Mouse (Mus musculus): Measurements from ENCODE around the gene Dcaf8. TPM values are rescaled to one million over a fixed set of nuclear protein-coding genes. Genes with fewer than 3 reads are reported as not detected.

The Dcaf8 gene
- 49.7 and 59.1 TPM in 2 replicates for polyA plus RNA-seq (2021; fragmentation: Nextera tagmentation)
- long read RNA-seq, experiment 1, full-length matches to known transcripts = 91 of 159 reads
- long read RNA-seq, experiment 1, partial matches to known transcripts = 55 of 159 reads
- long read RNA-seq, experiment 1, other reads (novel, unspliced or antisense) = 13 of 159 reads
- long read RNA-seq, experiment 2, full-length matches to known transcripts = 620 of 722 reads
- long read RNA-seq, experiment 2, partial matches to known transcripts = 33 of 722 reads
- long read RNA-seq, experiment 2, other reads (novel, unspliced or antisense) = 69 of 722 reads

DNA sequence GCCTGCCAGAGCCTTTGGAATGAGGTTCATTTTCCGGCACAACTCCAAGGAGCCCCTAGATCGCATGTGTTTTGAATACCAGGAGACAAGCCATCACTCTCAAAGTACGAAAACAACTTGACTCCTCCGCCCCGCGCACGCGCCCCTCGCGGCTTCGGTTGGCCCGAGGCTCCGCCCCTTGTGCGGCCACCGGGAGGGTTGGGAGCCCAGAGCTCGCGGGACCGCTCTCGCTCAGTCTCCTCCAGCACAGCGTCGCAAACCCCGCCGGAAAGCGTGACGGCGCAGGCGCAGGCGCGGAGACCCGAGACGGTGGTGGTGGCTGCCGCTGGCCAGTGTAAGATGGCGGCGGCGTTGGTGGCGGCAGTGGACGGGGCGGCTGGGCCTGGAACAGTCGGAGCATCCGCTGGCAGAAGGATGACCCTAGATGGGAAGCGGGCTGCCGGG lies at the start of gene Dcaf8:
Gene Dcaf8 (plus strand): TSS at position 250 of the 444 bp plus-strand sequence.

DNA sequence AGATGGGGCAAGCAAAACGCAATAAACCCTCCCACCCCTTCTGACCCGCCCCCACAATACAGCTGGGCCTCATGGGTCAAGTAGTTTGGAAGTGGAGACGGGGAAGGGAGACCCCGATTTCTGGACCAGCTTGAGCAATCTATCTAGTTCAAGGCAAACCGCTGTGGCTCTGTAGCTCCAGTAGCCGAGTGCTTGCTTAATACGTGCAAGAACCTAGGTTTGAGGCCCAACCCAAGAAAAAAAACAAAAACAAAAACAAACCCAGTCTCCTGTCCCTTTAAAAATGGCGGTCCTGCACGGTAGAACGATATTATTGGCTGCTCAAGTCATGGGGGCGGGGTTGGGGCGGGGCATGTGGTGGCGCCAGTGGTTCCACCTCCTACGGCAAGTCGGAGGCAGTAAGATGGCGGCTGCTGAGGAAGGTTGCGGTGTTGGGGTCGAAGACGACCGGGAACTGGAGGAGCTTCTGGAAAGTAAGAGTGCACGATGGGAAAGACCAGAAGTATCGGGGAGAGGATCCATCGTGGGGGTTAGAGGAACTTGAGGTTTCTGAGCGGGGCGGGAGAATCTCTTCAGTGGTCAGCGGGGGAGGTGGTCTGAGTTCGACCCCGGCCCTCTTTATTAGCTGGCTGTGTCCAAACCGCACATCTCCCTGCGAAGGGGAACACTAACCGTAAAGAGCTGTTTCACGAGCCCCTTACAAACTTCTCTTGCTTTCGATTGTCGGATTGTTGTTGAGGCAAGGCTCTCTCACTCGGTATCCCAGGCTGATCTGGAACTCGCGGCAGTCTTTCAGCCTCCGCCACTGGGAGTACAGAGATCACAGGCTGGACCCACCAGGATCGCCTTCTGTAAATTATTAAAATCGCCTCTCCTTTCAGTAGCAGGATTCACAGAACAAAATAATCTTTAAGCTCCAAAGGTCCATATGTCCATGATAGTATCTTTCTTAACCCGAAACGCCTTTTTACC lies 21.2 kb upstream of the Dcaf8 start, which contains the start of gene Pex19:
Gene Pex19 (plus strand): TSS at position 380 of the 972 bp plus-strand sequence.

DNA sequence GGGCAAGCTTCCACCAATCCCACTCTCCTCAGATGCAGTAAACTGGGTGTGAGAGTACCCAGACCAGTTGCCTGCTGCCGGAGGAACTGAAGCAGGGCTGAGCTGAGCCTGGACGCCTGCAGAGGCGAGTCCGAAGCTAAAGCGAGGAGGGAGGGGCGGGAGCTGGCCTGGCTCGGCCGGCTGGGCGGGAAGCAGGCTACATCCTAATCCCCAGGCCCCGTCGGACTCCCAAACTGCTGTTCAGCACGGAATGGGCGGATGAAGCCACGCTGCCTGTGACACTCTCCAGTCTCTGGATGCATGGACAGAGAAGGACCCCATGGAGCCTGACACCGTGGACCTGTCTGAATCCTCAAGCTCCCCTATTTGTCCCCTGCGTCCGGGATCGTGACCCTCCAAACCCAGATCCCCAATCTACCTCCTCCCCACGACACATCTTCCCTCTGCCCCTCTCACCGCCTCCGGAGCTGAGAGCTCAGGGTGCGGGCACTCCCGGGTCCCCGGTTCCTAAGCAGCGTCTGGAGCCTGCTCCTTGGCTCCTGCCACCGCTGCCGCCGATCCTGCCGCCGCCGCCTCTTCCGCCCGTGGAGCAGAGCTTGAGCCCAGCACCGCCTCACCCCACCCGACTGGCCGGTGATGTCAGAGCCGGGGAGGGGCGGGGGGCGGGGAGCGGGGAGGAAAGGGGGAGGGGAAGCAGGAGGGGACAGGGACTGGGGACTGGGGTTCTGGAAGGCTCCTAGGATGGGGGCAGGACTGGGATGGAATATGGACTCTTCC lies 58.4 kb downstream of the Dcaf8 start, which contains the start of gene Pea15a:
Gene Pea15a (minus strand): TSS at position 664 of the 777 bp plus-strand sequence.

DNA sequence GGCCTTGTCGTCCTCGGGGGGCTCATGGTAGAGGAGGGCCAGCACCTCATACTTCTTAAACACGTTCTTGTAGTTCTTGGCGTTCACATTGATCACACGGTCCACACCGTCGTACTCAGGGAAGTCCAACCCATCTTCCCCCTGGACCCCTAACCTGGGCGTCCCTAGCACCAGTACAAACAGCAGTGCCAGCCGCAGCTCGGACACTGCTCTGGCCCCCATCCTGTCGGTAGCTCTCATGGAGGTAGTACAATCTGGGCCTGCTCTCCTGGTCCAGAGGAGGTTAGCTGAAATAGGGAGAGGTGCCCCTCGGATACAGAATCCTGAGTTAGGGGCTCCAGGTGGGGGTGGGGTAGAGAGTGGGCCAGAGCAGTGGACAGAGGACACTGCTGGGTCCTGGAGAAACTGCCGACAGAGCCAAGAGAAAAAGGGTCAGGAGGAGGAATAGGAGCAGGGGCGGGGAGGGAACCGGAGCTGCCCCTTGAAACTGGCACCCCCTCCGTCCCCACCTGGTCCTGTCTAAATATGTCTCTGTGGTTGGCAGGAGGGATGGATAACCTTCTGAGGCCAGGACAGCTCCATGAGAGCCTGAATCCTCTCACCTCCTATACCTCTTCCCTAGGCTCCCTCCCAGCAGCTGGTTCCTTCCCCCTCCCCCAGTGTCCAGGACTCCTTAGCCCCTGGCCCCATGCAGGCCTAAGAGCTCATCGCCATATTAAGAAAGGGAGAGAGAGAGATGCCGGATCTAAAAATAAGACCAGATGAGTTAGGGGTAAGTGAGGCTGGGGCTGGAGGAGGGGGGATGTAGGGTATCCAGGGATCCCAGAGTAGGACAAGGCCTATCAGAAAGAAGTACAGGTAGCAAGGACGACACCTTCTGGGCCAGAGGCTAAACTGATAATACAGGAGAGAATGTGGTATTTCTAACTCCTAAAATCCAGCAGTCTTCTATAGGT lies 71.8 kb downstream of the Dcaf8 start, which contains the start of gene Casq1:
Gene Casq1 (minus strand): TSS at position 418 of the 956 bp plus-strand sequence.

Other genes with a start within 250 kb of the Dcaf8 start
- gene Slamf6, start 230.6 kb upstream of the Dcaf8 start, polyA plus RNA-seq (2021; fragmentation: Nextera tagmentation) = 0.41 and 1.1 TPM in 2 replicates
- 10.3 and 11.7 TPM in 2 replicates for gene Vangl2, start 119.6 kb upstream of the Dcaf8 start, polyA plus RNA-seq (2021; fragmentation: Nextera tagmentation)
- 0.39 and 0.53 TPM in 2 replicates for gene Nhlh1, start 90.5 kb upstream of the Dcaf8 start, polyA plus RNA-seq (2021; fragmentation: Nextera tagmentation)
- 110 and 111 TPM in 2 replicates for gene Copa, start 65.6 kb upstream of the Dcaf8 start, polyA plus RNA-seq (2021; fragmentation: Nextera tagmentation)
- gene Ncstn, start 65.3 kb upstream of the Dcaf8 start, polyA plus RNA-seq (2021; fragmentation: Nextera tagmentation) = 40.9 and 41.7 TPM in 2 replicates
- gene Pex19, start 21.3 kb upstream of the Dcaf8 start, polyA plus RNA-seq (2021; fragmentation: Nextera tagmentation) = 87.1 and 95.5 TPM in 2 replicates
- 433 and 485 TPM in 2 replicates for gene Pea15a, start 58.7 kb downstream of the Dcaf8 start, polyA plus RNA-seq (2021; fragmentation: Nextera tagmentation)
- 0.90 and 0.97 TPM in 2 replicates for gene Casq1, start 71.8 kb downstream of the Dcaf8 start, polyA plus RNA-seq (2021; fragmentation: Nextera tagmentation)
- not detected in 2 replicates for gene Atp1a4, start 110.3 kb downstream of the Dcaf8 start, polyA plus RNA-seq (2021; fragmentation: Nextera tagmentation)
- gene Igsf8, start 113.6 kb downstream of the Dcaf8 start, polyA plus RNA-seq (2021; fragmentation: Nextera tagmentation) = 87.6 and 111 TPM in 2 replicates
- gene Atp1a2, start 150.0 kb downstream of the Dcaf8 start, polyA plus RNA-seq (2021; fragmentation: Nextera tagmentation) = 143 and 146 TPM in 2 replicates
- 11.6 and 12.5 TPM in 2 replicates for gene Kcnj9, start 181.2 kb downstream of the Dcaf8 start, polyA plus RNA-seq (2021; fragmentation: Nextera tagmentation)
- 19.2 and 29.3 TPM in 2 replicates for gene Kcnj10, start 193.1 kb downstream of the Dcaf8 start, polyA plus RNA-seq (2021; fragmentation: Nextera tagmentation)
- gene Pigm, start 228.5 kb downstream of the Dcaf8 start, polyA plus RNA-seq (2021; fragmentation: Nextera tagmentation) = 2.8 TPM in 2 replicates

Measured in layer of hippocampus, adult 6 months (tissue).